Mouse (Mus musculus) liver, embryonic 14.5 days (tissue): ENCODE measurements around the gene Slc18b1. TPM values are rescaled to one million over a fixed set of nuclear protein-coding genes. Genes with fewer than 3 reads are reported as not detected.
"Not testable (repeated sequence)": the region's sequence is repeated elsewhere in the genome, so short reads cannot be mapped to it uniquely, and the experiment has no call there.

ENCODE experiments used
- ATAC-seq: fragments of 200-750 bp; cut with Nextera tagmentation; 2 replicates; pipeline ENCODE4 v1.8.0; 2017; ENCODE audit warnings: moderate number of reproducible peaks, mild to moderate bottlenecking, moderate library complexity; ENCODE audit not compliant: insufficient read depth
- DNase-seq, 3 experiments: peaks; one replicate each; pipeline ENCODE4 v3.0.0-alpha.2; 2012 to 2013; ENCODE audit warnings: low read depth in 3 of 3, low spot score in 3 of 3
- H3K27ac ChIP-seq: fragments of 300-500 bp; sonication (generic); 2 replicates; pipeline ENCODE4 v1.5.1; 2014; ENCODE audit warnings: moderate library complexity, mild to moderate bottlenecking, control low read depth, inconsistent platforms
- H3K27me3 ChIP-seq: fragments of 300-500 bp; sonication (generic); 2 replicates; pipeline ENCODE4 v1.6.1; 2014; ENCODE audit warnings: mild to moderate bottlenecking, low read length, moderate library complexity; ENCODE audit not compliant: control insufficient read depth, insufficient read depth
- H3K36me3 ChIP-seq: fragments of 300-500 bp; sonication (generic); replicated peaks from 2 replicates; pipeline ENCODE4 v1.6.1; 2014; ENCODE audit warnings: low read depth; ENCODE audit not compliant: control insufficient read depth, insufficient read depth
- H3K4me1 ChIP-seq, 2 experiments: fragments of 200-500 bp in 1 of 2; fragments of 300-500 bp in 1 of 2; sonication (generic) in 1 of 2; replicated peaks; 2 replicates each; pipeline ENCODE4 v1.6.1; 2012 to 2014; ENCODE audit warnings: antibody characterized with exemption in 1 of 2, inconsistent platforms in 1 of 2, low read length in 1 of 2; ENCODE audit not compliant: control insufficient read depth in 2 of 2, insufficient read depth in 2 of 2
- H3K4me2 ChIP-seq: fragments of 300-500 bp; sonication (generic); 2 replicates; pipeline ENCODE4 v1.6.1; 2014; ENCODE audit warnings: low read depth, mild to moderate bottlenecking, control low read depth, moderate library complexity
- H3K4me3 ChIP-seq, 2 experiments: fragments of 200-500 bp in 1 of 2; fragments of 300-500 bp in 1 of 2; sonication (generic) in 1 of 2; 2 replicates each; pipeline ENCODE4 v1.5.1; 2012 to 2014; ENCODE audit warnings: low read depth in 2 of 2, low read length in 2 of 2, mild to moderate bottlenecking in 2 of 2, control low read depth in 1 of 2, inconsistent platforms in 1 of 2, moderate library complexity in 1 of 2; ENCODE audit not compliant: insufficient read depth in 1 of 2
- H3K9ac ChIP-seq: fragments of 300-500 bp; sonication (generic); replicated peaks from 2 replicates; pipeline ENCODE4 v1.6.1; 2014; ENCODE audit warnings: mild to moderate bottlenecking, control low read depth, moderate library complexity
- H3K9me3 ChIP-seq: fragments of 300-500 bp; sonication (generic); 2 replicates; pipeline ENCODE4 v1.6.1; 2016; ENCODE audit warnings: low read length, mixed read lengths; ENCODE audit not compliant: control insufficient read depth
- CTCF ChIP-seq: IDR thresholded peaks from 2 replicates; pipeline ENCODE4 v1.5.1; 2016; ENCODE audit warnings: antibody characterized with exemption, low read depth, control low read depth
- EP300 ChIP-seq: IDR thresholded peaks from 2 replicates; pipeline ENCODE4 v1.6.1; 2016; ENCODE audit warnings: antibody characterized with exemption, low read depth
- WGBS: fragments of 180-500 bp; shearing (Covaris S2); extraction: QIAGEN DNeasy Blood & Tissue Kit; methylation state at CpG from one replicate; pipeline ENCODE4 v1.1.7; 2014; ENCODE audit not compliant: insufficient replicate concordance; 5-methylcytosine and 5-hydroxymethylcytosine counted together
- polyA plus RNA-seq, 2 experiments: library from polyadenylated mRNA; depleted of rRNA in 1 of 2; stranded (reverse) in 1 of 2; unstranded in 1 of 2; fragments of >200 nt; fragmentation: Nextera tagmentation in 1 of 2; extraction: Ambion mirVana in 1 of 2; gene quantifications; 2 replicates each; pipeline versions ENCODE4 v1.2.1 to v1.2.3; 2012 to 2014

Slc18b1 gene
- polyA plus RNA-seq, 2 experiments, result 1.8 to 1.9 TPM

DNA sequence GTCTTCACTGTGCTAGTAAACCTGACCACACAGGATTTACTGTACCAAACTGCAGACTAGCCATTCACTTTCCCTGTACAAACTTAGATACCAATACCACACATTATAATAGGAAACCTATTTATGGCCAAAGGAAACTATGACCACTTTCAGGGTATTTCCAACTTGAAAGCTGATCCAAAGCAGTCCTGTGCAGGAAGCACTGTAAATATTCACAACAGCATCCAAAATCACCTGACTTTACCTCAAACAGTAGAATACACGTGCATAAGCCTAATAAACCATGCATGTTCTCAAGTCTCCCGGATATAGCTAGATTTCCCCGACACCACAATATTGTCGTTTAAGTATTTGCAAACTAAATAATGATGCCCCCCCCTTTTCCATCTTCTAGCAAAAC, 10.7 kb upstream of the Slc18b1 start:
- no peak for TF ChIP-seq EP300
- no peak for TF ChIP-seq CTCF
- ATAC-seq (no peak), DNase-seq (no peak)
- Histone ChIP-seq H3K27me3 (no peaks in the 10 kb centered on the region), H3K9ac (peak overlapping the region; percentile 91), H3K4me1 (peaks cover 14 to 25% of the 10 kb centered on the region in 2 experiments), H3K4me2 (peak overlapping the region; percentile 77), H3K9me3 (no peaks in the 10 kb centered on the region), H3K27ac (peak overlapping the region; percentile 58), H3K4me3 (peak overlapping the region; percentile 76 to 83), H3K36me3 (peaks cover 24% of the 10 kb centered on the region)
- 0% methylated on average over 4 of the region's 4 CpGs for WGBS

DNA sequence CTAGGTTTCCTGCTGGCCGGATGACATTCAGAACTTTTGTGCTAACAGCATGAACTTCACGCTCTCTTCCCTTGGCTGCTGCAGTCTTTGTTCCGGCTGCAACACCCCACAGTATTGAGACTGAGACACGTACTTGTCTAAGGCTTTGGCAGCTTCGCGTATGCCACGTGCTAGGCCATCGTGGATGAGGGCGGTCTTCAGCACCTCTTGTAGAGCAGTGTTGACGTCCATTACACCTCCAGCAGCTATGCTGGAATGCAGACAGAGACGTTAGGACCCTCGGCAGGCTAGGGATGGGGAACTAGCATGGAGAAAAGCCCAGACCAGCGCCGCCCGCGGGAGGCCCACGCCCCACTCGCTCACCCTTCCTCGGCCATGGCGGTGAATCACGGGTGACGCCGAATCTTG, 10.2 kb upstream of the Slc18b1 start:
- H3K4me2 ChIP-seq, result peak overlapping the region; percentile 77
- H3K9ac ChIP-seq, result peak overlapping the region; percentile 91
- H3K4me1 ChIP-seq, result peaks cover 12 to 22% of the 10 kb centered on the region in 2 experiments
- peak overlapping the region; percentile 76 to 83 for H3K4me3 ChIP-seq
- DNase-seq, H3K9me3 ChIP-seq, H3K27me3 ChIP-seq: not testable (repeated sequence)
- H3K36me3 ChIP-seq, result peaks cover 24% of the 10 kb centered on the region
- H3K27ac ChIP-seq, result peak overlapping the region; percentile 58
- WGBS, result under 1% methylated on average over 23 of the region's 23 CpGs
- peak; percentile 19; the same call in 1 of the 2 replicates for ATAC-seq

DNA sequence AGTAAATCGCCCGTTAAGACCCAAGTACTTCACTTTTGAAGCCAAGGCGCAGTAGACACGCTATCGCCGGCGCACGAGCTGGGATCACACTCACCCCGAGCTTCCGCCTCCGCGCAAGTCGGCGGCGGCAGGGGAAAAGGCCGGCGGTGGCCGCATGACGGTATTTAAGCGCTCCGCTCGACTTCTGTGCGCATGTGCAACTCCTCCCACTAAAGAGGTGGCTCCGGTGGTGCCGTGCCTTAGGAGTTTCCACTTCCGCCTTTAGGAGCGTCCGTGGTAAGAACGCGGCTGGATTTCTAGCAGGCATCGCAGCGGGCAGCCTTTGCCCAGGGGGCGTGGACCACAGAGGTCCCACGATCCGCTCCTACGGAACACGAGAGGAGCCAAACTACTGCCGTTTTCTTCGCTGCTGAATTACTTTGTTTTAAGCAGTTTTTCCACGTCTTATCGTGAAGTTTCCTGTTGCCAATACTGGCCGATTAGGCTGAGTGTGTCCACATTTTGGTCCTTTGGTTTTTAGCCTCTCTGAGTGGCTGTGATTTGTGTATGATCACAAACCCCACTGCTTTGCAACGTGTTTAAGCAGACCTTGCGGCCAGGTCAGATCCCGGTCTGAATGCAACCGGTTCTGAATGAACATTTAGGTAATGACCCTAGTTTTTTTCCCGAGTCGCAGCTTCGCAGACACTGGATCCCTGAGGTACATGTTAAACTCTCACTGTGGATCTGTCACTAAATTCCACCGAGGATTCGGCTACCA, 9.5 kb upstream of the Slc18b1 start, which contains the start of gene Rps12:
Gene Rps12 (minus strand): TSS at position 214 of the 760 bp plus-strand sequence.
- TF ChIP-seq CTCF (no peak; the same call in 1 of the 2 replicates), EP300 (peak; percentile 56; the same call in 1 of the 2 replicates)
- peaks cover 8 to 21% of the 10 kb centered on the region in 2 experiments for H3K4me1 ChIP-seq
- ATAC-seq (peak; percentile 95), DNase-seq (peak; percentile 96 to 97 (median 96))
- peak within 1 kb of the TSS; percentile 85 for H3K27ac ChIP-seq
- H3K27me3 ChIP-seq, result no peaks in the 10 kb centered on the region
- under 1% methylated on average over 51 of the region's 51 CpGs for WGBS
- H3K4me3 ChIP-seq, result peak within 1 kb of the TSS; percentile 76 to 96
- peak within 1 kb of the TSS; percentile 91 for H3K4me2 ChIP-seq
- H3K9ac ChIP-seq, result peak within 1 kb of the TSS; percentile 93
- no peaks in the 10 kb centered on the region for H3K9me3 ChIP-seq
- peaks cover 24% of the 10 kb centered on the region for H3K36me3 ChIP-seq

DNA sequence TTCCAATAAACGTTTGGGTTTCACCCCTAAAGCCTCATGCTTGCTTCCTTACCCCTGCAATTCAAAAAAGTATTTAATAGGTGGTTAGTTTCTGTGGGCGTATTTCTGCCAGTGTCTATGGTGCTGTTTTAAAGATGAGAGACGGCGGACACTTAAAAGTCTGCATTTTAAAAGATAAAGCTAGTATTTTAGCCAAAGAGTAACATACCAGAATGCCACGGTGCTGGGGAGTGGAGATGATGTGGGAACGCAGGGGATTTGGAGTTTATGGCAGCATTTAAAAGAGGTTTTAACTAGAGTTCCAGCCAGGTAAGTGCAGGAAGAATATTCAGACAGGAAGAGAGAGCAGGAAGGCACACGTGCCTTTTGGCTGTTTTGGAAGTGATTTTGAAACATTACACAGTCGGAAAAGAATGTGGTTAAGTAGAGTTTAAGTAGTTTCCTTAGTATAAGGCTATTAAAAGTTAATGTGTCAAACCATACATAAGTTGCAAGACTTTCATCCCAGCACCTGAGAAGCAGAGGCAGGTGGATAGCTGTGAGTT, 8.7 kb upstream of the Slc18b1 start:
- peaks cover 24% of the 10 kb centered on the region for H3K36me3 ChIP-seq
- peak overlapping the region; percentile 93 for H3K9ac ChIP-seq
- H3K4me1 ChIP-seq, result peaks cover 8 to 14% of the 10 kb centered on the region in 2 experiments
- DNase-seq (no peak), ATAC-seq (no peak)
- H3K4me3 ChIP-seq, result peak overlapping the region; percentile 76 to 96
- WGBS, result 3% methylated on average over 8 of the region's 8 CpGs
- no peaks in the 10 kb centered on the region for H3K9me3 ChIP-seq
- H3K4me2 ChIP-seq, result peak overlapping the region; percentile 91
- TF ChIP-seq EP300, result no peak
- no peak for TF ChIP-seq CTCF
- no peaks in the 10 kb centered on the region for H3K27me3 ChIP-seq
- H3K27ac ChIP-seq, result peak overlapping the region; percentile 85

DNA sequence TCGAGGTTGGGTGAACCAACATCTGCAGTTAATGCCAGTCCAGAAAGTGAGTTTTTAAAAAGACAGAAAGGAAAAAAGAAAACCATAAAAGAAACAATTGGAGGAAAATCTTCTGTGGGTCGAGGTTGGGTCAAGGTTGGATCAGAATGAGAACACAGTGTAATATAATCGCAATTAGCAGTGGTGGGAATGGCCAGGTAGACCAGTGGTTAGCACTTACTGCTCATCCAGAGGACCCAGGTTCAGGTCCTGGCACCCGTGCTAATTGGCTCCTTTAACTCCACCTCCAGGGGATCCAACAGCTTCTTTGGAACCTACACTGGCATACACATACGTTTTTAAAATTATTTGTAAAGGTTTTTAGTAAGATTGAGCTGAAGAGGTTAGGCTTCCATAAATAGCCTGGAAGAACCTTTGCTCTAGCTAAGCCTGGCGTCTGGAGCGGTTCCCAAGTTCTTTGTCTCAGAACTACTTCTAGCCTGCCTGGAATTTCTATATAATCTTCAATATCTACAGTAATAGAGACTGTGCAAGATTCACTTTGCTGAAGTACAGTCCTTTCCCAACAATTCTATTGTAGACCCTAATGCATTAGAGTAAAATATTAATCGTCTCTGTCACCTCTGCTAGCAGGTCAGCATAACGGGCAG, 790 bp upstream of the Slc18b1 start:
- H3K9me3 ChIP-seq, result no peaks in the 10 kb centered on the region
- H3K27ac ChIP-seq, result no peak overlapping the region
- no peak overlapping the region for H3K4me3 ChIP-seq
- peaks cover 0 to 2% of the 10 kb centered on the region in 2 experiments; a peak in 1 of 4 replicates for H3K4me1 ChIP-seq
- H3K4me2 ChIP-seq, result no peak overlapping the region; the same call in none of the 2 replicates
- H3K36me3 ChIP-seq, result no peaks in the 10 kb centered on the region
- H3K9ac ChIP-seq, result no peak overlapping the region
- H3K27me3 ChIP-seq, result no peaks in the 10 kb centered on the region
- no peak for DNase-seq
- TF ChIP-seq CTCF (no peak), EP300 (no peak)
- no peak for ATAC-seq
- WGBS, result 61% methylated on average over 9 of the region's 9 CpGs
